Mouse (Mus musculus): ENCODE data around the gene Gipc1.
A peak's percentile ranks its signal among the peaks of the same experiment; 100 is the strongest.

The Gipc1 gene

GRCm38 (mm10) chr8:83693609-83694236 lies 41.2 kb downstream of the Gipc1 start:
- TF ChIP-seq GATA4 (IDR thresholded peaks at IDR 0.05; ENCODE audit: insufficient replicate concordance, low read length) = no peak

GRCm38 (mm10) chr8:83694369-83695160 lies 42.1 kb downstream of the Gipc1 start:
- no peak for TF ChIP-seq GATA4 (IDR thresholded peaks at IDR 0.05; ENCODE audit: insufficient replicate concordance, low read length)

- no peak for TF ChIP-seq GATA4 (IDR thresholded peaks at IDR 0.05; ENCODE audit: insufficient replicate concordance, low read length)
These were observed 43.1 kb downstream of the Gipc1 start for GRCm38 (mm10) chr8:83695351-83696106.

GRCm38 (mm10) chr8:83697374-83698220 lies 45.1 kb downstream of the Gipc1 start:
- peak; percentile 44; the same call in 1 of the 2 replicates for TF ChIP-seq GATA4 (IDR thresholded peaks at IDR 0.05; ENCODE audit: insufficient replicate concordance, low read length)

- TF ChIP-seq GATA4 (IDR thresholded peaks at IDR 0.05; ENCODE audit: insufficient replicate concordance, low read length) = no peak
These were observed 45.8 kb downstream of the Gipc1 start for GRCm38 (mm10) chr8:83698291-83698660.

GRCm38 (mm10) chr8:83698661-83699453 lies 46.4 kb downstream of the Gipc1 start, which contains the start of gene Pkn1:
Gene Pkn1, minus strand, starts transcription at chr8:83699179.
- TF ChIP-seq GATA4 (IDR thresholded peaks at IDR 0.05; ENCODE audit: insufficient replicate concordance, low read length) = no peak

- no peak for TF ChIP-seq GATA4 (IDR thresholded peaks at IDR 0.05; ENCODE audit: insufficient replicate concordance, low read length)
These were observed 47.1 kb downstream of the Gipc1 start for GRCm38 (mm10) chr8:83699566-83699965.

- no peak for TF ChIP-seq GATA4 (IDR thresholded peaks at IDR 0.05; ENCODE audit: insufficient replicate concordance, low read length)
These were observed 48.1 kb downstream of the Gipc1 start for GRCm38 (mm10) chr8:83700423-83701085.

- TF ChIP-seq GATA4 (IDR thresholded peaks at IDR 0.05; ENCODE audit: insufficient replicate concordance, low read length) = no peak
These were observed 50.9 kb downstream of the Gipc1 start for GRCm38 (mm10) chr8:83703426-83703825.

GRCm38 (mm10) chr8:83706411-83706810 lies 53.9 kb downstream of the Gipc1 start:
- TF ChIP-seq GATA4 (IDR thresholded peaks at IDR 0.05; ENCODE audit: insufficient replicate concordance, low read length) = no peak

GRCm38 (mm10) chr8:83707554-83707953 lies 55.1 kb downstream of the Gipc1 start:
- TF ChIP-seq GATA4 (IDR thresholded peaks at IDR 0.05; ENCODE audit: insufficient replicate concordance, low read length) = no peak
